Mouse (Mus musculus): ENCODE measurements at regions not wholly inside any gene's neighbourhood (a gene's known extent, or its start where the extent isn't known, plus 50 kb on each side); places are given as distances from the start of the nearest gene placed in this dataset.

GRCm38 (mm10) chr13:39472621-39473020 lies 511.9 kb upstream of the Slc35b3 start:
- TF ChIP-seq POLR2A (IDR thresholded peaks at IDR 0.05; ENCODE audit: borderline replicate concordance, insufficient read depth, low read length) (no peak), CTCF (IDR thresholded peaks at IDR 0.05; ENCODE audit: borderline replicate concordance, insufficient read depth, low read depth, low read length) (no peak)
